In genomic region chr11:17468431-17469165, GRCm38 (mm10) we compare ENCODE assay signal across 14 mouse cellular contexts.
DNase-seq lines count a peak whose midpoint lies in the region; ATAC-seq and TF ChIP-seq lines count a peak whose summit lies in the region.
"Had no signal": no experiment of that assay in that cellular context is flagged by ENCODE, and none has a peak within 500 bp of the region (broad histone marks: within the 10 kb centered on the region; RNA-seq: fewer than 3 reads in every experiment).

No protein-coding gene starts in this region.

- no peak for TF ChIP-seq POLR2A in myocyte (IDR thresholded peaks at IDR 0.05; ENCODE audit: insufficient read length, low read depth)

- peak; percentile 86 for DNase-seq in heart, adult 11 months
- no peak for DNase-seq in heart, embryonic 10.5 days (ENCODE audit: low spot score)
- peak; percentile 51 for DNase-seq in lung, postnatal 0 days (ENCODE audit: low spot score)
- DNase-seq in lung, postnatal 4 days = no peak
- DNase-seq in cerebellum, adult 11-12 months = no peak
- DNase-seq: right cerebral cortex, postnatal 25 days had no signal

- no peak overlapping the region for H3K4me3 ChIP-seq in heart, embryonic 10.5 days
- H3K4me3 ChIP-seq in lung, postnatal 0 days (ENCODE audit: low read depth, low read length) = no peak overlapping the region
- H3K4me3 ChIP-seq in heart, embryonic 12.5 days = no peak overlapping the region
- H3K4me3 ChIP-seq in myocyte = no peak overlapping the region
- H3K4me3 ChIP-seq: embryonic facial prominence, embryonic 15.5 days; limb, embryonic 12.5 days; neural tube, embryonic 12.5 days had no signal

- H3K27me3 ChIP-seq in heart, embryonic 10.5 days (ENCODE audit: insufficient read depth, poor library complexity, severe bottlenecking) = no peaks in the 10 kb centered on the region
- H3K27me3 ChIP-seq in lung, postnatal 0 days (replicated peaks; ENCODE audit: insufficient read depth, low read length) = no peaks in the 10 kb centered on the region
- no peaks in the 10 kb centered on the region for H3K27me3 ChIP-seq in heart, embryonic 12.5 days (replicated peaks)
- no peaks in the 10 kb centered on the region for H3K27me3 ChIP-seq in myocyte (ENCODE audit: control insufficient read depth, insufficient read depth, insufficient read length)
- H3K27me3 ChIP-seq: embryonic facial prominence, embryonic 15.5 days; neural tube, embryonic 12.5 days had no signal

- no peak for TF ChIP-seq CTCF in lung, postnatal 0 days (IDR thresholded peaks at IDR 0.05)

- 83% methylated on average over 2 of the region's 2 CpGs for WGBS in heart, embryonic 10.5 days
- WGBS in lung, postnatal 0 days = 86% methylated on average over 2 of the region's 2 CpGs
- 83% methylated on average over 2 of the region's 2 CpGs for WGBS in heart, embryonic 12.5 days

- no peaks in the 10 kb centered on the region for H3K79me2 ChIP-seq in myocyte (ENCODE audit: control insufficient read depth, insufficient read depth)

- no peaks in the 10 kb centered on the region for H3K9me3 ChIP-seq in heart, embryonic 10.5 days
- no peaks in the 10 kb centered on the region for H3K9me3 ChIP-seq in lung, postnatal 0 days (ENCODE audit: low read length)
- H3K9me3 ChIP-seq in heart, embryonic 12.5 days (replicated peaks) = no peaks in the 10 kb centered on the region
- H3K9me3 ChIP-seq: embryonic facial prominence, embryonic 15.5 days; limb, embryonic 12.5 days; neural tube, embryonic 12.5 days had no signal

- H3ac ChIP-seq in myocyte (ENCODE audit: control insufficient read depth, insufficient read length) = no peak overlapping the region

- no peak for TF ChIP-seq EP300 in lung, postnatal 0 days (IDR thresholded peaks at IDR 0.05)

- H3K27ac ChIP-seq in heart, embryonic 10.5 days = no peak overlapping the region
- no peak overlapping the region for H3K27ac ChIP-seq in lung, postnatal 0 days (ENCODE audit: low read length)
- 0 out of 2 replicates have a peak overlapping the region, but pooled peaks have one; percentile 21 for H3K27ac ChIP-seq in heart, embryonic 12.5 days (ENCODE audit: poor library complexity, severe bottlenecking)
- H3K27ac ChIP-seq: embryonic facial prominence, embryonic 15.5 days; limb, embryonic 12.5 days; neural tube, embryonic 12.5 days had no signal

- no peak overlapping the region for H3K4me2 ChIP-seq in lung, postnatal 0 days (replicated peaks; ENCODE audit: low read depth, low read length)
- no peak overlapping the region for H3K4me2 ChIP-seq in heart, embryonic 12.5 days
- peak overlapping the region; percentile 32 for H3K4me2 ChIP-seq in myocyte (ENCODE audit: low read depth)
- H3K4me2 ChIP-seq: embryonic facial prominence, embryonic 15.5 days; limb, embryonic 12.5 days; neural tube, embryonic 12.5 days had no signal

- H3K9ac ChIP-seq in lung, postnatal 0 days (replicated peaks; ENCODE audit: low read depth) = no peak overlapping the region
- no peak overlapping the region for H3K9ac ChIP-seq in heart, embryonic 12.5 days
- H3K9ac ChIP-seq: embryonic facial prominence, embryonic 15.5 days; limb, embryonic 12.5 days; neural tube, embryonic 12.5 days had no signal

- peak; percentile 79 for ATAC-seq in lung, postnatal 0 days
- ATAC-seq in heart, embryonic 12.5 days (ENCODE audit: insufficient number of reproducible peaks, low FRiP score) = peak; percentile 74
- ATAC-seq in granulocyte monocyte progenitor cell, adult 5-6 weeks (replicated peaks; ENCODE audit: poor library complexity, severe bottlenecking) = no peak
- ATAC-seq: activated CD4-positive, CD25-positive, alpha-beta regulatory T cell, adult 4 months; hindbrain, embryonic 16.5 days had no signal

- H3K36me3 ChIP-seq in heart, embryonic 10.5 days = no peaks in the 10 kb centered on the region
- no peaks in the 10 kb centered on the region for H3K36me3 ChIP-seq in lung, postnatal 0 days (ENCODE audit: insufficient read depth, low read length)
- H3K36me3 ChIP-seq in heart, embryonic 12.5 days = no peaks in the 10 kb centered on the region
- no peaks in the 10 kb centered on the region for H3K36me3 ChIP-seq in myocyte (ENCODE audit: control insufficient read depth, insufficient read depth)
- H3K36me3 ChIP-seq: embryonic facial prominence, embryonic 15.5 days; limb, embryonic 12.5 days; neural tube, embryonic 12.5 days had no signal

- H3K4me1 ChIP-seq in heart, embryonic 10.5 days = no peaks in the 10 kb centered on the region
- H3K4me1 ChIP-seq in lung, postnatal 0 days (ENCODE audit: insufficient read depth, low read depth, low read length) = no peaks in the 10 kb centered on the region
- H3K4me1 ChIP-seq in heart, embryonic 12.5 days (replicated peaks) = peaks cover 5% of the 10 kb centered on the region; the same call in 1 of the 2 replicates
- H3K4me1 ChIP-seq: limb, embryonic 12.5 days; neural tube, embryonic 12.5 days had no signal

TF ChIP-seq in myocyte, 11 proteins besides CTCF, POLR2A, EP300 and RAD21:
- no peak for TF ChIP-seq TCF3 (IDR thresholded peaks at IDR 0.05; ENCODE audit: insufficient read length, low read depth)
- TF ChIP-seq MYOG (IDR thresholded peaks at IDR 0.05; ENCODE audit: control insufficient read depth in 1 of 3, insufficient read depth in 1 of 3, insufficient read length in 2 of 3, low read depth in 2 of 3) = no peak
- no peak for TF ChIP-seq TCF12 (IDR thresholded peaks at IDR 0.05; ENCODE audit: insufficient read depth, poor library complexity, severe bottlenecking)
- no peak for TF ChIP-seq REST (IDR thresholded peaks at IDR 0.05; ENCODE audit: insufficient read depth, insufficient read length)
- TF ChIP-seq MYOD1 (IDR thresholded peaks at IDR 0.05; ENCODE audit: control insufficient read depth in 1 of 3, insufficient read length in 2 of 3, low read depth in 2 of 3) = no peak
- no peak for TF ChIP-seq USF1 (IDR thresholded peaks at IDR 0.05; ENCODE audit: low read depth)
- no peak for TF ChIP-seq MAX (IDR thresholded peaks at IDR 0.05; ENCODE audit: low read depth)
- TF ChIP-seq E2F4 (IDR thresholded peaks at IDR 0.05; ENCODE audit: insufficient read depth) = no peak
- TF ChIP-seq CEBPB (IDR thresholded peaks at IDR 0.05; ENCODE audit: insufficient read depth, poor library complexity, severe bottlenecking) = no peak
- no peak for TF ChIP-seq POLR2AphosphoS2 (IDR thresholded peaks at IDR 0.05; ENCODE audit: insufficient read length, low read depth)
TF ChIP-seq in myocyte: peak in this region for 0.

Comparison
In these comparisons a context has a peak if more than half of its experiments do, and no peak if none do; other contexts are left out.
1. DNase-seq: peak in heart, adult 11 months (single experiment) and lung, postnatal 0 days (single experiment); none in heart, embryonic 10.5 days (single experiment), lung, postnatal 4 days (0 of 2) and cerebellum, adult 11-12 months (single experiment).